Mouse (Mus musculus) limb, embryonic 14.5 days (tissue): ENCODE data around the gene Tdrd12. TPM values are rescaled to one million over a fixed set of nuclear protein-coding genes. Genes with fewer than 3 reads are reported as not detected.

Experiments used
- ATAC-seq: fragments of 200-750 bp; cut with Nextera tagmentation; 2 replicates; pipeline ENCODE4 v1.8.0; 2017; ENCODE audit warnings: low read depth, moderate number of reproducible peaks, moderate TSS enrichment; ENCODE audit not compliant: low FRiP score
- DNase-seq: peaks from one replicate; pipeline ENCODE4 v3.0.0-alpha.2; 2015; ENCODE audit warnings: low spot score
- H3K27ac ChIP-seq: fragments of 300-500 bp; sonication (generic); replicated peaks from 2 replicates; pipeline ENCODE4 v1.5.1; 2014; ENCODE audit warnings: low read depth, mild to moderate bottlenecking, low read length, moderate library complexity, mixed read lengths
- H3K27me3 ChIP-seq: fragments of 300-500 bp; sonication (generic); 2 replicates; pipeline ENCODE4 v1.6.1; 2014; ENCODE audit warnings: low read length, mixed read lengths; ENCODE audit not compliant: control insufficient read depth, insufficient read depth
- H3K36me3 ChIP-seq: fragments of 300-500 bp; sonication (generic); 2 replicates; pipeline ENCODE4 v1.6.1; 2014; ENCODE audit warnings: mild to moderate bottlenecking, low read length, moderate library complexity, mixed read lengths; ENCODE audit not compliant: control insufficient read depth, insufficient read depth
- H3K4me1 ChIP-seq: fragments of 300-500 bp; sonication (generic); 2 replicates; pipeline ENCODE4 v1.6.1; 2014; ENCODE audit warnings: antibody characterized with exemption, low read length, mixed read lengths; ENCODE audit not compliant: control insufficient read depth, insufficient read depth
- H3K4me2 ChIP-seq: fragments of 300-500 bp; sonication (generic); replicated peaks from 2 replicates; pipeline ENCODE4 v1.6.1; 2014; ENCODE audit warnings: low read depth, mild to moderate bottlenecking, low read length, moderate library complexity; ENCODE audit not compliant: severe bottlenecking
- H3K4me3 ChIP-seq: fragments of 300-500 bp; sonication (generic); replicated peaks from 2 replicates; pipeline ENCODE4 v1.5.1; 2014; ENCODE audit warnings: low read length
- H3K9ac ChIP-seq: fragments of 300-500 bp; sonication (generic); 2 replicates; pipeline ENCODE4 v1.6.1; 2014; ENCODE audit warnings: mild to moderate bottlenecking, low read depth, low read length, moderate library complexity; ENCODE audit not compliant: severe bottlenecking
- H3K9me3 ChIP-seq: fragments of 300-500 bp; sonication (generic); 2 replicates; pipeline ENCODE4 v1.6.1; 2016; ENCODE audit warnings: low read length; ENCODE audit not compliant: control insufficient read depth
- POLR2A ChIP-seq: fragments of 200-500 bp; IDR thresholded peaks from 2 replicates; pipeline ENCODE4 v1.8.0; 2012; ENCODE audit warnings: inconsistent platforms, mild to moderate bottlenecking, moderate library complexity, borderline replicate concordance; ENCODE audit not compliant: insufficient read depth, insufficient read length; ENCODE audit errors: extremely low read depth
- WGBS: fragments of 180-500 bp; shearing (Covaris S2); extraction: QIAGEN DNeasy Blood & Tissue Kit; methylation state at CpG from one replicate; pipeline ENCODE4 v1.1.7; 2014; 5-methylcytosine and 5-hydroxymethylcytosine counted together
- polyA plus RNA-seq, 2 experiments: library from polyadenylated mRNA; depleted of rRNA in 1 of 2; stranded (reverse) in 1 of 2; unstranded in 1 of 2; fragments of >200 nt; fragmentation: Nextera tagmentation in 1 of 2; extraction: Ambion mirVana in 1 of 2; gene quantifications; 2 replicates each; pipeline versions ENCODE4 v1.2.1 to v1.2.3; 2012 to 2014

Gene Tdrd12
- polyA plus RNA-seq, 2 experiments: 0.55 to 0.63 TPM

- H3K4me3 ChIP-seq: no peak overlapping the region
- no peak overlapping the region for H3K9ac ChIP-seq
- H3K4me1 ChIP-seq: no peaks in the 10 kb centered on the region
- no peak for TF ChIP-seq POLR2A
- H3K9me3 ChIP-seq: no peaks in the 10 kb centered on the region
- no peaks in the 10 kb centered on the region for H3K27me3 ChIP-seq
- WGBS: 90% methylated on average over 10 of the region's 10 CpGs
- H3K4me2 ChIP-seq: no peak overlapping the region
- no peak for ATAC-seq
- no peak overlapping the region for H3K27ac ChIP-seq
- DNase-seq: no peak
- H3K36me3 ChIP-seq: peaks cover 72% of the 10 kb centered on the region
Observed at GRCm38 (mm10) chr7:35428146-35428545, 109.4 kb downstream of the Tdrd12 start.

- Histone ChIP-seq H3K9me3 (no peaks in the 10 kb centered on the region), H3K9ac (no peak overlapping the region), H3K36me3 (peaks cover 66% of the 10 kb centered on the region), H3K4me3 (no peak overlapping the region), H3K4me1 (no peaks in the 10 kb centered on the region), H3K27ac (no peak overlapping the region), H3K27me3 (no peaks in the 10 kb centered on the region), H3K4me2 (no peak overlapping the region)
- DNase-seq (no peak), ATAC-seq (no peak)
- 90% methylated on average over 10 of the region's 10 CpGs for WGBS
- no peak for TF ChIP-seq POLR2A
Observed at GRCm38 (mm10) chr7:35423071-35423470, 114.5 kb downstream of the Tdrd12 start.

Other genes with a start within 250 kb of the Tdrd12 start
- gene Gpatch1, start 219.3 kb downstream of the Tdrd12 start, polyA plus RNA-seq (2012; rRNA removed): 10.2 and 12.8 TPM in 2 replicates
- 15.8 and 21.2 TPM in 2 replicates for gene Gpatch1, start 219.3 kb downstream of the Tdrd12 start, polyA plus RNA-seq (2014; fragmentation: Nextera tagmentation; extraction: Ambion mirVana)
- 1.8 and 2.5 TPM in 2 replicates for gene Rhpn2, start 203.6 kb downstream of the Tdrd12 start, polyA plus RNA-seq (2012; rRNA removed)
- gene Rhpn2, start 203.6 kb downstream of the Tdrd12 start, polyA plus RNA-seq (2014; fragmentation: Nextera tagmentation; extraction: Ambion mirVana): 1.7 and 2.0 TPM in 2 replicates
- gene Faap24, start 140.9 kb downstream of the Tdrd12 start, polyA plus RNA-seq (2012; rRNA removed): 5.1 and 5.7 TPM in 2 replicates
- gene Faap24, start 140.9 kb downstream of the Tdrd12 start, polyA plus RNA-seq (2014; fragmentation: Nextera tagmentation; extraction: Ambion mirVana): 13.0 and 14.3 TPM in 2 replicates
- 25.8 and 32.9 TPM in 2 replicates for gene Cep89, start 140.7 kb downstream of the Tdrd12 start, polyA plus RNA-seq (2012; rRNA removed)
- gene Cep89, start 140.7 kb downstream of the Tdrd12 start, polyA plus RNA-seq (2014; fragmentation: Nextera tagmentation; extraction: Ambion mirVana): 25.7 and 28.0 TPM in 2 replicates
- 0.59 and 0.70 TPM in 2 replicates for gene Slc7a9, start 88.9 kb downstream of the Tdrd12 start, polyA plus RNA-seq (2012; rRNA removed)
- gene Slc7a9, start 88.9 kb downstream of the Tdrd12 start, polyA plus RNA-seq (2014; fragmentation: Nextera tagmentation; extraction: Ambion mirVana): 0.50 TPM in 1 of 2 replicates, not detected in the other
- gene Nudt19, start 18.6 kb upstream of the Tdrd12 start, polyA plus RNA-seq (2012; rRNA removed): 19.8 and 25.8 TPM in 2 replicates
- 48.5 and 49.0 TPM in 2 replicates for gene Nudt19, start 18.6 kb upstream of the Tdrd12 start, polyA plus RNA-seq (2014; fragmentation: Nextera tagmentation; extraction: Ambion mirVana)
- gene Rgs9bp, start 47.8 kb upstream of the Tdrd12 start, polyA plus RNA-seq (2012; rRNA removed): 1.4 and 1.5 TPM in 2 replicates
- 0.99 and 1.1 TPM in 2 replicates for gene Rgs9bp, start 47.8 kb upstream of the Tdrd12 start, polyA plus RNA-seq (2014; fragmentation: Nextera tagmentation; extraction: Ambion mirVana)
- 50.8 and 52.2 TPM in 2 replicates for gene Ankrd27, start 48.5 kb upstream of the Tdrd12 start, polyA plus RNA-seq (2012; rRNA removed)
- gene Ankrd27, start 48.5 kb upstream of the Tdrd12 start, polyA plus RNA-seq (2014; fragmentation: Nextera tagmentation; extraction: Ambion mirVana): 45.8 and 47.6 TPM in 2 replicates
- gene Pdcd5, start 109.8 kb upstream of the Tdrd12 start, polyA plus RNA-seq (2012; rRNA removed): 105 and 201 TPM in 2 replicates
- 267 and 293 TPM in 2 replicates for gene Pdcd5, start 109.8 kb upstream of the Tdrd12 start, polyA plus RNA-seq (2014; fragmentation: Nextera tagmentation; extraction: Ambion mirVana)
- gene Dpy19l3, start 216.7 kb upstream of the Tdrd12 start, polyA plus RNA-seq (2012; rRNA removed): 15.9 and 17.9 TPM in 2 replicates
- gene Dpy19l3, start 216.7 kb upstream of the Tdrd12 start, polyA plus RNA-seq (2014; fragmentation: Nextera tagmentation; extraction: Ambion mirVana): 34.7 and 41.2 TPM in 2 replicates